Mouse (Mus musculus): ENCODE measurements around the gene Slc17a6.
"Not testable (repeated sequence)": the region's sequence is repeated elsewhere in the genome, so short reads cannot be mapped to it uniquely, and the experiment has no call there.

Gene Slc17a6

GRCm38 (mm10) chr7:51662441-51662840, 40.6 kb downstream of the Slc17a6 start:
- DNase-seq (ENCODE audit: extremely low spot score, low spot score), result no peak

DNA sequence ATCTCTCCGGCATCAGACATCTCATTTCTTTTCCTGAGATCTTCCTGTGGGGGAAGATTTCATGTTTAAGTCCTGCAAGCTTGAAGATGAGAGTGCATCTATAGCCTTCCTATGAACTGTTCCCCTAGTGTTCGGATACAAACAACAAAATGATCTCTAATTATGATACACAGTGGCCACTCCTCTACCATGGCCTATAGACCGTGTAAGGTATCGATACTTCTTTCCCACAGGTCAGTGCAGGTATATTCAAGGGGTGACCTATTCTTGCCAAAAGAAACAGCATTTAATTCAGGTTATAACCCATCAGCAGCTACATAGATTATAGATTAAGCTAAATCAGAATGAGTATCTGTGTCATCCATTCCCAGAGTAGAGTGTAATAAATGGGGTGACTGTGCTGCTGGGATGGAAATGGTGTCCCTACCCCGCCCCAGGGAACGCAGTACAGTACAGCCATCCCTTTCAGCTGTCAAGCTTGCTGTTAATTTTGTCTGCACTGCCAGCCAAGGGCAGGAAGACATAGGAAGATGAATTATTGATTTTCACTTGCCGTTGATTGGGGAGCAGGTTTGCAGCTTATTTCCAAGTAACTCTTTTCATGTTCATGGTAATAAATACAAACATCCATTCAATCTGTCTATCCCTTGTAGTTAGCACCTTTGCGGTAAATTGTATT, 71.9 kb downstream of the Slc17a6 start:
- DNase-seq (ENCODE audit: extremely low spot score, low spot score), result no peak

DNA sequence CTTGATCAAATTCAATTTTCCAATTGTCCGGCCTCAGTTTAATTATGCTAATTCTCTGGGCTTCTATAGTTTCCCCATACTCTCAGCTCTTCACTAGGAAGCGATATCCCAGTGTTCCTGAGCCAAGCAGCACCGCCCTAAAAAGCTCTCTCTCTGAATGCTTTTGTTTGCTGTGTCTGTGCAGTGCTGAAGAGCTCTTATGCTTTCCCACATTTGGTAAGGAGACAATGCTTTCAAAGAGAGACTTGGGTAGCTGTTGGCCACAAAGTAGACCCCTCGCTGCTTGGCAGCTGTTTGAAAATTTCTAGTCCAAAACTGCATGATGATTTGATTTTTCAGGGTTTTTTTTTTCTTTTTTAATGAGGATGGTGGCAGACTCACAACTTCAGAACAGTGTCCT, 72.6 kb downstream of the Slc17a6 start:
- no peak for DNase-seq (ENCODE audit: extremely low spot score, low spot score)

DNA sequence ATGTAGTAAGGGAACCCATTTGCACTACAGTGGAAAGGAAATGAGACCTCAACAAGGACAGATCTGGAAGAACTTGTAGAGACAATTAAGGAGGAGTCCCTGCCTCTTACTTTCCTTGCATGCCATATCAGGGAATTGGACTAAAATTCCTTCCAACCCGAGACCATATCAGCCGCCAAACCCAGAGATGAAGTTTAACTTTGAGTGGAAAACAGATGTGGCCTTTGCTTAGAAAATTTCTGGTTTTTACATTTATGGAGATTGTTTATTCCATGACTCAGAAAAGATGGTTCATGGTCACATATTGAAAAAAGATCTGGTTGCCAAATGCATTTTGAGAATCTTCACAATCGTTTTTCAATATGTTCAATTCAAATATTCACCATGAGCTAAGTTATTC, 87.7 kb downstream of the Slc17a6 start:
- DNase-seq (ENCODE audit: extremely low spot score, low spot score), result no peak

DNA sequence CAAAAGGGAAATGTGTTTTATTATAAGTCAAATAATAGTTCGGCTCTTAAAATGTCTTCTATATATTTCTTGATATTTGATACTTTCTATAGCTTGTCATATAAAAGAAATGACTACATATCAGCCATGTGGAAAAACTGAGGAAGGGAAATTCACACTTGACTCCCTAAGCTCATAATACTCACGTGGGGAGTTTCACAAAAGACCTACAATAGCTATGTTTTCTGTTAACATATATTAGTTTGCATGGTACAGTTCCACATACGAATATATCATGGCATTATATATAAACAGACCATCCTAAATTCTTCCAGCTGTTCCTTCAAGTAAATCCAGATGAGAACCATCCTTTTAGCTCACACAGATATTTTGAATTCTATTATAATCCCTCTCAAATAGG, 88.5 kb downstream of the Slc17a6 start:
- not testable (repeated sequence) for DNase-seq (ENCODE audit: extremely low spot score, low spot score)

- DNase-seq (ENCODE audit: extremely low spot score, low spot score), result no peak
Observed at GRCm38 (mm10) chr7:51715771-51716170, 94.0 kb downstream of the Slc17a6 start.

Measured in neural tube, embryonic 10.5 days (tissue).